Mouse (Mus musculus): Measurements from ENCODE around the gene Dgki. TPM values are rescaled to one million over a fixed set of nuclear protein-coding genes. Genes with fewer than 3 reads are reported as not detected.

The Dgki gene
- polyA plus RNA-seq, 1 experiment from 2014 or later, result 7.1 TPM

DNA sequence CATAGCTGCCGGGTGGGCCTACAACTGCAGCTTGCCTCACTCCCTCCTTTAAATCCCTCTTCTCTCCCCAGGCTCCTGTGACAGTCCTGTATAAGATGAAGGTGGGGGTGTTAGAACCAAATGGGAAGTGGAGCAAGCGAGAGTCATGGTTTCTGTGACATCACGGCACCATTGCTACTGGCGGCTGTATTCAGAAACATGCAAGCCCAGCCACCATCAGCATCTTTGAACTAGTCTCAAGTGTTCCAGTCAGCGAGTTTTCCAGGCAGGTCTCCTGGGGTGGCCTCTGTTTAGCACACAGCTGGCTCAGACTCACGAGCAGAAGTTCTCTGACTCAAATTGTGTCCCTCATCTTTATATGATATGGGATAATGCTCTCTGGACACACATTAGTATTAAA, 68.8 kb downstream of the Dgki start:
- 66% methylated on average over 6 of the region's 6 CpGs for WGBS
- ATAC-seq (ENCODE audit: low FRiP score), result no peak
- H3K4me3 ChIP-seq (replicated peaks), result no peak overlapping the region

DNA sequence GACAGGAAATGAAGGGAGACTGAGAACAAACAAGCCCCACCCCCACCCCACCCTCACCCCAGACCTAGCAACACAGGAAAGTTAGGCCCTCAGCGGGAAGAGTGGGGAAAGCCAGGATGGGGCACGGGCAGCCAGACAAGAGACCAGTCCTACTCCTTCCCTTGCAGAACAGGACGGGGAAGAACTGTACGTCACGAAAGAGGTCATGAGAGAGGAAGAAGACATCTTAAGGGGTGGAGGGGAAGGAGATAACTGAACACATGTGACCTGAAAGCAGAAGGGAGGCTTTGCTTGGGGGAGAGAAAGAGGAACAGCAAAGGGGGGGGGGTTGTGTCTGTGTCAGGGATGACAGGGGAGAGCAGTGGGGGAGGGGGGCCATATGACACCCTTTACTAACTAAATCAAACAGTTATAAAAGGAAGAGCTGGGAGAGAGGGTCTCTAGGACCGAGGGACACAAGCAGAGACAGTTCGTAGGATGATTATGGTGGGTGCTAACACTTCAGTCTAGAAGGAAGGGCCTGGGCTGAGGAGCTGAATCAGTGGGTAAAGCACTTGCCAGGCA, 77.0 kb downstream of the Dgki start:
- Histone ChIP-seq H3K9me3 (replicated peaks) (no peaks in the 10 kb centered on the region), H3K4me1 (peaks cover 3% of the 10 kb centered on the region; the same call in 1 of the 2 replicates), H3K9ac (replicated peaks) (no peak overlapping the region), H3K4me3 (replicated peaks) (no peak overlapping the region), H3K36me3 (no peaks in the 10 kb centered on the region), H3K4me2 (no peak overlapping the region), H3K27ac (replicated peaks) (no peak overlapping the region), H3K27me3 (replicated peaks) (no peaks in the 10 kb centered on the region)
- ATAC-seq (ENCODE audit: low FRiP score), result no peak
- 66% methylated on average over 7 of the region's 7 CpGs for WGBS

More for the DNA sequence above, 68.8 kb downstream of the Dgki start:
- Histone ChIP-seq H3K36me3 (no peaks in the 10 kb centered on the region), H3K9me3 (replicated peaks) (no peaks in the 10 kb centered on the region), H3K27me3 (replicated peaks) (no peaks in the 10 kb centered on the region), H3K4me1 (peaks cover 5% of the 10 kb centered on the region), H3K27ac (replicated peaks) (no peak overlapping the region), H3K4me2 (no peak overlapping the region), H3K9ac (replicated peaks) (no peak overlapping the region)

DNA sequence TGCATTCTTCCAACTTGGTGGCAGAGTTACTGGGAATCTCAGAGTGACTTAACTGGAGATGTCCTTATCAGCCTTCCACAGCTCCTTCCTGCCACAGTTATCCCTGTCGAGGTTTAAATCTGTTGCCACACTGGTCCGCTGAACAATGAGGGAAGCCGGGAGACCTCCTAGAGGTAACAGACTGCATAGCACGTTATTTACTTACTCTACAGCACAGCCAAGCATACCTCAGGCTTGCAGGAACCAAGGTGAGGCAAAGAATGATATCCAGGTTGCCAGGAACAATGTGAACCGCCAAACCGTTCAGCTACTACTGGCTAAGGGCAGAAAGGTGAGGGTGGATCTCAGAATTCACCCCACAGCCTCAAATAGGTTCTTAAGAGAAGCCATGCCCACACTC, 78.0 kb downstream of the Dgki start:
- peaks cover 6% of the 10 kb centered on the region; the same call in 1 of the 2 replicates for H3K4me1 ChIP-seq
- no peak overlapping the region for H3K27ac ChIP-seq (replicated peaks)
- H3K36me3 ChIP-seq, result no peaks in the 10 kb centered on the region
- WGBS, result 66% methylated on average over 6 of the region's 6 CpGs
- H3K9ac ChIP-seq (replicated peaks), result no peak overlapping the region
- no peaks in the 10 kb centered on the region for H3K27me3 ChIP-seq (replicated peaks)
- no peaks in the 10 kb centered on the region for H3K9me3 ChIP-seq (replicated peaks)
- ATAC-seq (ENCODE audit: low FRiP score), result no peak
- H3K4me3 ChIP-seq (replicated peaks), result no peak overlapping the region
- no peak overlapping the region for H3K4me2 ChIP-seq

DNA sequence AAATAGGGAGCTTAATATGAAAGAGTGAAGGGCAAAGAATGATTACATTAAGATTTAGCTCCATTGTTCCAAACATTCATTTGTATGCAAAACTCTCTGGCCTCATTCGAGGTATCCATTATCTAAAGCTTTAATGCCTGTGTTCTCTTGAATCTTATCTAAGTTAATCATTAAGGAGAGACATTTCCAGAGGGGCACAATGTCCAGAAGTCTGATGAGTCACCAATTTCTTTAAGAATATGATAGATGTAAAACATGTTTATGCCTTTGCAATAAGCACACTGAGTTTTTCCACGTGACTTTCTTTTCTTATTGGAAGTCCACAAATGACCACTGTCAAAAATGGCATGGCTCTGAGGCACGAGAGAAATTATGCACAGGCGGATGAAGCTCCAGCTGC, 80.9 kb downstream of the Dgki start:
- no peak overlapping the region for H3K9ac ChIP-seq (replicated peaks)
- no peaks in the 10 kb centered on the region for H3K9me3 ChIP-seq (replicated peaks)
- H3K27ac ChIP-seq (replicated peaks), result no peak overlapping the region
- 80% methylated on average over 4 of the region's 4 CpGs for WGBS
- no peaks in the 10 kb centered on the region for H3K36me3 ChIP-seq
- no peak for ATAC-seq (ENCODE audit: low FRiP score)
- H3K27me3 ChIP-seq (replicated peaks), result no peaks in the 10 kb centered on the region
- H3K4me3 ChIP-seq (replicated peaks), result no peak overlapping the region
- no peak overlapping the region for H3K4me2 ChIP-seq
- H3K4me1 ChIP-seq, result peaks cover 23% of the 10 kb centered on the region

DNA sequence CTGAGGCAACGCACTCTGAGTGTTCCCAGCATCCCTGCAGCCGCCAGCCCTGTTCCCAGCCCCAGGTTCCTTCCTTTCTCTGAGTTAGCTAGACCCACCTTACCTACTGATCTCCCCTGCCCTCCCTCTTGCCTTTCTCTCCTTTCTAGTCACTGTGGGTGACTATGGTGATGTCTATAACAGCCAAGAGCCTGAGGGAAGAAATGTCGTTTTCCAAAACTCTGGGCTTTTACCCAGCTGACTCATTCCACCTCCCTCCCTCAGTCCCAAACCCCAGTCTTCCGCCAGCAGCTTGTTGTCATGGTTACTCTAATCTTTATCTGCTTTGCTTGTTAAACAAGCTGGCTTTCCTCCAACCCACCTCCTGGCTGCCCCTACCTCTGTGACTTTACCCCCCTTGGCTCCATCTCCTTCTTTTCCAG, 83.6 kb downstream of the Dgki start:
- ATAC-seq (ENCODE audit: low FRiP score), result peak; percentile 62
- H3K9me3 ChIP-seq (replicated peaks), result no peaks in the 10 kb centered on the region
- H3K36me3 ChIP-seq, result no peaks in the 10 kb centered on the region
- no peak overlapping the region for H3K4me2 ChIP-seq
- H3K9ac ChIP-seq (replicated peaks), result no peak overlapping the region
- H3K27ac ChIP-seq (replicated peaks), result peak overlapping the region; percentile 63
- H3K4me3 ChIP-seq (replicated peaks), result no peak overlapping the region
- 50% methylated on average over 4 of the region's 4 CpGs for WGBS
- H3K27me3 ChIP-seq (replicated peaks), result no peaks in the 10 kb centered on the region
- peaks cover 37% of the 10 kb centered on the region for H3K4me1 ChIP-seq

DNA sequence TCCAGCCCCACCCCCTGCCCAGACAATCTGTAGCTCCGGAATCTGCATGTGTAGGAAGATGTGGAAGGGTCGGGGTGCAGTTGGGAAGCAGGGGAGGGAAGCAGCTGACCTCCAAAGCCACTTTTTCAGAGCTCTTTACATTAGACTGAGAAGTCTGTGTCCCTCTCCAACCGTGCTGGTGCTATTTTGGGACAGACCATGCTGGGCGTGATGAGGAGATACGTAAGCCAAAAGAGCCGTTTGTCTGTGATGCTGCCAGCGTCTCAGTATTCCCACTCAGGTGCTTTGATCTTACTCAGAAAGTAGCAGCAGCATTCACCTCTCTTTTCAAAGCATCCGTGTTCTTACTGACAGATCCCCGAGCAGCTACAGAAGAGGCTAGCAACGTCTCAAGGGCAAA, 84.3 kb downstream of the Dgki start:
- WGBS, result 51% methylated on average over 10 of the region's 10 CpGs
- Histone ChIP-seq H3K27ac (replicated peaks) (peak overlapping the region; percentile 63), H3K36me3 (no peaks in the 10 kb centered on the region), H3K9ac (replicated peaks) (no peak overlapping the region), H3K4me3 (replicated peaks) (no peak overlapping the region), H3K9me3 (replicated peaks) (no peaks in the 10 kb centered on the region), H3K4me2 (no peak overlapping the region), H3K27me3 (replicated peaks) (no peaks in the 10 kb centered on the region), H3K4me1 (peaks cover 41% of the 10 kb centered on the region)
- no peak for ATAC-seq (ENCODE audit: low FRiP score)

DNA sequence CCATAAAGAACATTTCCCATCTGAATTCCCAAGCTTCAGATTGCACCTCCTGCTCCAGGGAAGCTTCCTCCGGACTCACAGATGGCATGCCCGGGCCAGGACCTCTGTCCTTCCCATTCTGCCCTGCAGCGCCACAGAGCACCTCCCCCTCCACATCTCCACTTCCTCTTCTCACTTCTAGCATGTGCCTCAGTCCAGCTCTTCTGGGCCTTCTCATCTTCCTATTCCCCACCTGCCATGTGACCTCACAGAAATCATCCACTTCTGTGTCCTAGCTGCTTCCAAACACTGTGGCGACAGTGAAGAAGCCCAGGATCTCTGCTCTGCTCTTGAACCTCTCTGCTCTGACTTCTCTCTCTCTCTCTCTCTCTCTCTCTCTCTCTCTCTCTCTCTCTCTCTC, 87.1 kb downstream of the Dgki start:
- Histone ChIP-seq H3K4me1 (peaks cover 46% of the 10 kb centered on the region), H3K9ac (replicated peaks) (no peak overlapping the region), H3K36me3 (no peaks in the 10 kb centered on the region), H3K4me2 (no peak overlapping the region), H3K27ac (replicated peaks) (0 out of 2 replicates have a peak overlapping the region, but pooled peaks have one; percentile 30), H3K4me3 (replicated peaks) (no peak overlapping the region), H3K27me3 (replicated peaks) (no peaks in the 10 kb centered on the region), H3K9me3 (replicated peaks) (no peaks in the 10 kb centered on the region)
- ATAC-seq (ENCODE audit: low FRiP score), result no peak
- 84% methylated on average over 4 of the region's 4 CpGs for WGBS

DNA sequence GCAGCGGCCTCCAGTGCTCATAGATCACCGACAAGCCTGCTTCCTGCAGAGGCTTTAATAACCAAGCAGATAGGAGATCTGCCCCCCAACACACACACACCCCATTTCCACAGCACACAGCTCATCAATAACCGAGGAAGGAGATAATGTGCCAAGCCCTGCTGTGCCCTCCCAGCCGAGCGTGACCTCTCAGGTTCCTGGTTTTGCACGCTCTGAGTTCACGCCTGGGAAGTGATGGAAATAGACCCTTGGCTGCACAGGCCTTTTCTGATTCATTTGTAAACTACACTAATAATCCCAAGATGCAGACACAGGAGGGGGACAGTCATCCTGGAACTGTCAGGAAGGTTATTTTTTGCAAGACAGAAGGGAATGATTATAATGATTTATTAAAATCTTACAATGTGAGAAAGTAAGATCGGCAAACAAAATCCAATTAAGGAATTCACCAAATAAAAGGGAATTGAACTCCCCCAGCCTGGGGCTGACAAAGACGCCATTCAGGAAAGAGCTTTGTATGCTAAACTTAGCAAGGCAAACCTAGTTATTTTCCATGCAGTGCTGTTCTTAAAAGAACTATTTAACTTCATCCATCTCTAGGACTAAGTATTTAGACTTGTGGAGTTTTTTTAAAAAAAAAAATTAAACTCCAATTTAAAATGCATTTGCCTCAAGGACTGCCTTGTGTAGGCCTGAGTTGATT, 88.3 kb downstream of the Dgki start:
- H3K9ac ChIP-seq (replicated peaks), result no peak overlapping the region
- WGBS, result 25% methylated on average over 9 of the region's 9 CpGs
- peak; percentile 23; the same call in 1 of the 2 replicates for ATAC-seq (ENCODE audit: low FRiP score)

DNA sequence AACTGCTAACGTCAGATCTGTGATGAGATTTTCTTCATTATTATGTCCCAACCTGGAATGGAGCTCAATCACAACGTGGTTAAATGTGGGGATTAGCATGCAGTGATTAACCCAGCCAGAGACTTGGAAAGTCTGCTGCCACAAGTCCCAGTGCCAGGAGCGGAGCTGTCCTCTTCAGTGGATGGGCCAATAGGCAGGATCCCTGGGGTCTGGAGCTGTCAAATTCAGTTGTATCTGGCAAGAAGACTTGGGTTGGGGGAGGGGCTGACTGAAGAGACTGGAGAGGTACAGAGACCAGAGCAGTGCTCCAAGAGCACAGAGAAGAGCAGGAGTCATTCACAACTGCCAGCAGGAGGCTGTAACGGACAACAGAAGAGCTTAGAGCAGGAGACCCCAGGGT, 97.1 kb downstream of the Dgki start:
- ATAC-seq (ENCODE audit: low FRiP score), result no peak
- Histone ChIP-seq H3K4me2 (no peak overlapping the region), H3K9ac (replicated peaks) (no peak overlapping the region), H3K9me3 (replicated peaks) (no peaks in the 10 kb centered on the region), H3K36me3 (no peaks in the 10 kb centered on the region), H3K4me1 (no peaks in the 10 kb centered on the region), H3K4me3 (replicated peaks) (no peak overlapping the region), H3K27ac (replicated peaks) (no peak overlapping the region), H3K27me3 (replicated peaks) (no peaks in the 10 kb centered on the region)
- WGBS, result 70% methylated on average over 4 of the region's 4 CpGs

More for the DNA sequence above, 88.3 kb downstream of the Dgki start:
- H3K4me3 ChIP-seq (replicated peaks), result no peak overlapping the region
- no peak overlapping the region for H3K4me2 ChIP-seq
- H3K9me3 ChIP-seq (replicated peaks), result no peaks in the 10 kb centered on the region
- peaks cover 40% of the 10 kb centered on the region for H3K4me1 ChIP-seq
- H3K27ac ChIP-seq (replicated peaks), result peak overlapping the region; percentile 30
- H3K27me3 ChIP-seq (replicated peaks), result no peaks in the 10 kb centered on the region
- H3K36me3 ChIP-seq, result no peaks in the 10 kb centered on the region

DNA sequence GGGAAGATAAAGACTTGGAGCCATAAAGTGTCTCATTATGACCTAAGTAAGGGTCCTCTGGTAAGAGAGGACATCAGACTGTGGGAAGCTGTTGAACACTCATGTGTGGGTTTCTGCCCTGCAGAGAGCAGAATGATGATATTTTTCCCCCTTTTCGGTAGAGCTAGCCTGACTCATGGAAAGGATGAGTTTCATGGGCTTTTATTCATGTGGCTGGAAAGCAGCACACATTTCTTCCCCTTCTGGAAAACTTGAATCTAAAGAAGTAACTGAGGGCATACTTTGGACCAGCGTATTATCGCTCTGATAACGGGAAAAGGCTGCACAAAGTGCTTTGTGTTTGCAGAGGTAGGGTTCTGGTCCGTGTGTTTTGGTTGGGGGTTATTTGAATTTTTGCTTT, 99.1 kb downstream of the Dgki start:
- no peak overlapping the region for H3K9ac ChIP-seq (replicated peaks)
- no peak overlapping the region for H3K4me3 ChIP-seq (replicated peaks)
- H3K4me1 ChIP-seq, result peaks cover 4% of the 10 kb centered on the region; the same call in 1 of the 2 replicates
- WGBS, result 93% methylated on average over 5 of the region's 5 CpGs
- H3K9me3 ChIP-seq (replicated peaks), result no peaks in the 10 kb centered on the region
- H3K27ac ChIP-seq (replicated peaks), result no peak overlapping the region
- ATAC-seq (ENCODE audit: low FRiP score), result no peak
- H3K27me3 ChIP-seq (replicated peaks), result no peaks in the 10 kb centered on the region
- H3K4me2 ChIP-seq, result no peak overlapping the region
- H3K36me3 ChIP-seq, result no peaks in the 10 kb centered on the region

DNA sequence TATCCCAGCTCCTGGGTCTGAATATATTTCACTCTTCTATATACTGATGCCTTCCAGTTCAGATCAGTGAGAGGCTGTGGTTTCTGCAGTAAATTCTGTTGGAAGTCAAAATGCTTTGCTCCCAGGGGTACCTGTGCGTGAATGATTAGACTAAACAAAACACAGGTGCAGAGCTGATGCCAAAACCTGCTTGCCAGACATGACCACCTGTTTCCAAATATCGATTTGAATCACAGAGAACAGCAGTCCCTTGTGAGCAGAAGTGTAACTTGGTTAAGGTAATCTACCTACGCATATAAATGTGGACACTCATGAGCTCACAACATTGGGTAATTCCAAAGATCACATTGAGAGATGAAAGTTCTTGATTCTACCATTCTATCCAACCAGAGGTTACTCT, 100.5 kb downstream of the Dgki start:
- H3K9me3 ChIP-seq (replicated peaks), result no peaks in the 10 kb centered on the region
- ATAC-seq (ENCODE audit: low FRiP score), result no peak
- no peak overlapping the region for H3K9ac ChIP-seq (replicated peaks)
- no peak overlapping the region for H3K27ac ChIP-seq (replicated peaks)
- no peak overlapping the region for H3K4me2 ChIP-seq
- no peaks in the 10 kb centered on the region for H3K36me3 ChIP-seq
- H3K4me3 ChIP-seq (replicated peaks), result no peak overlapping the region
- H3K27me3 ChIP-seq (replicated peaks), result no peaks in the 10 kb centered on the region
- 92% methylated on average over 3 of the region's 3 CpGs for WGBS
- peaks cover 4% of the 10 kb centered on the region; the same call in 1 of the 2 replicates for H3K4me1 ChIP-seq

DNA sequence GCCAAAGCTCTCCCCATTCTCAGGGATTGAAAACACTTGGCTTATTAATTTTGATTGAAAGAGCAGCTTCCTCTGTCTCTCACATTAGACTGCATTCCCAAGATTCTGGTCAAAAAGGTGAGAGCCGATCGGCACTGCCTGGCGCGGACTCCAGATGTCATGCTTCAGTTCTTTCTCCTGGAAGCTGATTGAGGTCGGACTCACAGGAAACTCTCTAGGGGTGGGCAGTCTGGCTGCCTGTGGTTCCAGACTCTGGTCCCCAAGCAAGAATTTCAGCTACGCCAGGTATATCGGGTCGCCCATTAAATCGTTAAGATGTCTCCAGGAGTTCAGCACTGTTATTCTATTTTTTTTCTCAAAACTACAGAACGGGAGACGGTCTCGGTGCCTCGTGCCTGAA, 102.2 kb downstream of the Dgki start:
- Histone ChIP-seq H3K9me3 (replicated peaks) (no peaks in the 10 kb centered on the region), H3K4me3 (replicated peaks) (no peak overlapping the region), H3K4me2 (no peak overlapping the region), H3K27ac (replicated peaks) (no peak overlapping the region), H3K27me3 (replicated peaks) (no peaks in the 10 kb centered on the region), H3K36me3 (no peaks in the 10 kb centered on the region), H3K9ac (replicated peaks) (no peak overlapping the region), H3K4me1 (peaks cover 4% of the 10 kb centered on the region; the same call in 1 of the 2 replicates)
- 77% methylated on average over 13 of the region's 13 CpGs for WGBS
- ATAC-seq (ENCODE audit: low FRiP score), result no peak

All from neural tube, embryonic 15.5 days (tissue).